Mouse (Mus musculus) liver, adult 2 months (tissue): ENCODE data around the gene Trappc6a. TPM values are rescaled to one million over a fixed set of nuclear protein-coding genes. Genes with fewer than 3 reads are reported as not detected.
A peak's percentile ranks its signal among the peaks of the same experiment; 100 is the strongest.

Experiments used
- DNase-seq: peaks from one replicate; pipeline ENCODE4 v3.0.0-alpha.2; 2011; ENCODE audit warnings: low read depth, low spot score; ENCODE audit errors: extremely low read depth
- H3K27ac ChIP-seq: fragments of 200-500 bp; replicated peaks from 2 replicates; pipeline ENCODE4 v1.5.1; 2012; ENCODE audit warnings: low read depth, mild to moderate bottlenecking, control low read depth, inconsistent platforms, low read length; ENCODE audit not compliant: insufficient read depth
- H3K27me3 ChIP-seq: fragments of 200-500 bp; 2 replicates; pipeline ENCODE4 v1.6.1; 2012; ENCODE audit warnings: mild to moderate bottlenecking, moderate library complexity, low read length, inconsistent platforms; ENCODE audit not compliant: control insufficient read depth, insufficient read depth
- H3K36me3 ChIP-seq: fragments of 200-500 bp; 2 replicates; pipeline ENCODE4 v1.6.1; 2012; ENCODE audit warnings: low read length, inconsistent platforms; ENCODE audit not compliant: control insufficient read depth, insufficient read depth
- H3K4me1 ChIP-seq: fragments of 200-500 bp; 2 replicates; pipeline ENCODE4 v1.6.1; 2011; ENCODE audit warnings: low read length; ENCODE audit not compliant: control insufficient read depth, insufficient read depth
- H3K4me3 ChIP-seq: fragments of 200-500 bp; 2 replicates; pipeline ENCODE4 v1.5.1; 2011; ENCODE audit warnings: low read depth, mild to moderate bottlenecking, control low read depth, low read length, moderate library complexity; ENCODE audit not compliant: insufficient read depth
- H3K79me2 ChIP-seq: fragments of 200-500 bp; 2 replicates; pipeline ENCODE4 v1.6.1; 2012; ENCODE audit warnings: inconsistent platforms, mild to moderate bottlenecking, low read length, moderate library complexity; ENCODE audit not compliant: control insufficient read depth, insufficient read depth
- H3K9ac ChIP-seq: fragments of 200-500 bp; 2 replicates; pipeline ENCODE4 v1.6.1; 2012; ENCODE audit warnings: low read depth, mild to moderate bottlenecking, control low read depth, inconsistent platforms, low read length
- CTCF ChIP-seq: fragments of 200-500 bp; IDR thresholded peaks from 2 replicates; pipeline ENCODE4 v1.5.1; 2011; ENCODE audit warnings: low read depth, low read length, control low read depth
- POLR2A ChIP-seq: fragments of 200-500 bp; IDR thresholded peaks from 2 replicates; pipeline ENCODE4 v1.6.1; 2011; ENCODE audit warnings: low read length, control low read depth; ENCODE audit not compliant: insufficient read depth; ENCODE audit errors: extremely low read depth
- WGBS: fragments of 180-500 bp; shearing (Covaris S2); methylation state at CpG from one replicate; pipeline ENCODE4 v1.1.7; 2018; 5-methylcytosine and 5-hydroxymethylcytosine counted together
- polyA plus RNA-seq: library from polyadenylated mRNA; depleted of rRNA; stranded (reverse); fragments of >200 nt; gene quantifications from 2 replicates; pipeline ENCODE4 v1.2.3, GENCODE M21; 2012
- total RNA-seq: library from RNA; depleted of rRNA; stranded (reverse); fragments of >200 nt; gene quantifications from 2 replicates; pipeline ENCODE4 v1.2.3, GENCODE M21; 2014

Gene Trappc6a
- total and polyA plus RNA-seq, 2 experiments, result 25.5 to 58.2 TPM

DNA sequence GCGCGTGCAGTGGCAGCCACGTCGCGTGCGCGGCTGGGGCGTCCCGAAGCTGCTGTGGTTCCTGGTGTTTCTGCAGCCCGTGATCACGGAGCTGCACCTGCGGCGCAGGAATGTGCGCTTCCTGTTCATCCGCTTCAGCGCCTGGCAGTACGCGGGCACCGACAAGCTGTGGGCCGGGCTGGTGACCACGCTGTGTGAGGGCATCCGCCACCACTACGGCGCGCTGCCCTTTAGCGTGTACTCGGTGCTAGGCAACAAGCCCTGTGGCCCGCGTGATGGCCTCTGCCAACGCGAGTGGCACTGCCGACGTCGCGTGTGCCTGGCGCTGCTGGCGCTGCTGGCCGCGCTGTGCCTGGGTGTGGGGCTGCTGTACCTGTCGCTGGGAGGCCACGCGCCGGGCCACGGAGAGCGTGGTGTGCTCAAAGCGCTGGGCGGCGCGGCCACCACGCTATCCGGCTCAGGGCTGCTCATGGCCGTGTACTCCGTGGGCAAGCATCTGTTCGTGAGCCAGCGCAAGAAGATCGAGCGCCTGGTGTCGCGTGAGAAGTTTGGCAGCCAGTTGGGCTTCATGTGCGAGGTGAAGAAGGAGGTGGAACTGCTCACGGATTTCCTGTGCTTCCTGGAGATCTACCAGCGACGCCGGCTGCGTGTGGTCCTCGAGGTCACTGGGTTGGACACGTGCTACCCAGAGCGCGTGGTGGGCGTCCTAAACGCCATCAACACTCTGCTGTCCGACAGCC, 15.0 kb downstream of the Trappc6a start:
- peaks cover 27% of the 10 kb centered on the region for H3K27me3 ChIP-seq

DNA sequence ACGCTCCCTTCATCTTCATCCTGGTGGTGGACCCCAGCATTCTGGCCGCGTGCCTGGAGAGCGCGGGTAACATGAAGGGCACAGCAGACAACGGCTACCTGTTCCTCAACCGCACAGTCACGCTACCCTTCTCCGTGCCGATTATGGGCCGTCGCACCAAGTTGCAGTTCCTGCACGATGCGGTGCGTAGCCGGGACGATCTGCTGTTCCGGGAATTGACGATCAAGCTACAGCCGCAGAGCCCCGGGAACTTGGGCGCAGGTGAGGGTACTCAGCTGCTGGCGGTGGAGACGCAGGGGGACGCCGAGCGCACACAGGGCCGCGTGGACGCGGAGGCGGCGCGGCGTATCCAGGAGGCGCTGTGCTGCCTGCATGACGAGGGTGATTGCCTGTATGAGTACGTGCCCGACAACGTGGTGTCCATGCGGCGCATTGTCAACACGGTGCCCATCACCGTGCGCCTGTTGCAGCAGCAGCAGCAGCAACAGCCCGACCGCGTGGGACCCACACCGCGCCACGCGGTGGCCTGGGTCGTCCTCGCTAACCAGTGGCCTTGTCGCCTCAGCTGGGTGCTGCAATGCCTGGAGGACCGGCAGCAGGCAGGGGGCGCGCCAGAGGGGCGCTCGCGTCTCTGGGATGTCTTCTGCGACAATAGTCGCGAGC, 15.7 kb downstream of the Trappc6a start:
- Histone ChIP-seq H3K4me3 (peak overlapping the region; percentile 41; the same call in 1 of the 2 replicates), H3K27me3 (peaks cover 25% of the 10 kb centered on the region), H3K9ac (peak overlapping the region; percentile 15; the same call in 1 of the 2 replicates), H3K79me2 (no peaks in the 10 kb centered on the region), H3K27ac (no peak overlapping the region), H3K4me1 (peaks cover 7% of the 10 kb centered on the region; the same call in 1 of the 2 replicates), H3K36me3 (no peaks in the 10 kb centered on the region)
- 2% methylated on average over 64 of the region's 64 CpGs for WGBS
- no peak for DNase-seq
- TF ChIP-seq CTCF (peak; percentile 47), POLR2A (no peak)

More for the DNA sequence above, 15.0 kb downstream of the Trappc6a start:
- Histone ChIP-seq H3K27ac (no peak overlapping the region), H3K4me3 (peak overlapping the region; percentile 41; the same call in 1 of the 2 replicates), H3K9ac (no peak overlapping the region), H3K4me1 (peaks cover 7% of the 10 kb centered on the region; the same call in 1 of the 2 replicates), H3K36me3 (no peaks in the 10 kb centered on the region), H3K79me2 (no peaks in the 10 kb centered on the region)
- no peak for TF ChIP-seq CTCF
- TF ChIP-seq POLR2A, result no peak
- no peak for DNase-seq
- whole genome bisulfite sequencing, result 12% methylated on average over 72 of the region's 72 CpGs

DNA sequence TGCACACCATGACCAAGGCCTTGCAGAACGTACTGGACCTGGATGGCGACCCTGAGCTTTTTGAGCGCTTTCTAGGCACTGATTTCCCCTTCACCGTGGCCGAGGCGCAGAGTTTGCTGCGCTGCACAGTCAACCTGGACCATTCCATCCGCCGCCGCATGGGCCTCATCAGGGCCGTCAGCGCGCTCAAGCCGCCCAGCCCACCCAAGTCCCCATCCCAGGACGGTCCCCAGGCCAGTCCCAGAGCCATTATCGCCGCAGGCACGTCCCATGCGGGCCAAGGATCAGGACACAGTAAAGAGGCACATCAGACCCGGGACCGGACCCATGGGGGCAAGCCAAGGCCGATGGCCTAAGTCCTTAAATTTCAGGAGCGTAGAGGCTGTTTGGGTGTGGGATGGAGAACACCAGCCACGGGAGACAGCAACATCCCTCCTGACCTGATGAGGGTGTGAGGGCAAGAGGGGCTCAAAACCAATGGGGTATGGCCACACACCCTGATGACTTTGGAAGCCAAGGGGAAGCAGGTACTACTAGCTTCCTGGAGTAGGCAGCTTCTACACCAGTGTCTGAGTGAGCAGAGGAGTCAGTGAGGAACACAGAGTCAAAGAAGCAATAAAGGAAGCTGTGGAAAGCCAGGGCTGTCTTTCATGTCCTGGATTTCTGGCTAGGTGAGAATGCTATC, 16.4 kb downstream of the Trappc6a start:
- no peak for TF ChIP-seq POLR2A
- TF ChIP-seq CTCF, result no peak
- no peak for DNase-seq
- Histone ChIP-seq H3K27me3 (peaks cover 25% of the 10 kb centered on the region), H3K9ac (no peak overlapping the region), H3K4me1 (peaks cover 7% of the 10 kb centered on the region; the same call in 1 of the 2 replicates), H3K4me3 (no peak overlapping the region), H3K27ac (no peak overlapping the region), H3K36me3 (no peaks in the 10 kb centered on the region), H3K79me2 (no peaks in the 10 kb centered on the region)
- 20% methylated on average over 24 of the region's 24 CpGs for WGBS

DNA sequence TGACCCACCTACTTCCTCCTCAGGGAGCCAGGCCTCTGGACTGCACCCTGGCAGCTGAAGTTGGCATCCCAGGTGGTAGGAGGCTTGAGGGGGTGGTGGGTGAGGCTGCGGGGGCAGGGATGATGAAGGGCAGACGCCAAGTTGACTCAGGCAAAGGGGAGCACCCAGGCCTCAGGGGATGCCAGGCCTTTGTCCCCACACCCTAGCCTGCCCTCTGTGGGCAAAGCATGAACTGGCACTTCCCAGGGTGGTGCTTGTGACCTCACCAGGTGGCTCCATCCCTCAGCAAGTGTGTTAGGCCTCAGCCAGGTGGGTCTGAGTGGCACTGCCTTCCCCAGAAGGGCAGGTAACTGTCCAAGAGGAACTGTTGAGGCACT, 16.9 kb downstream of the Trappc6a start:
- Histone ChIP-seq H3K4me1 (peaks cover 7% of the 10 kb centered on the region; the same call in 1 of the 2 replicates), H3K9ac (no peak overlapping the region), H3K36me3 (no peaks in the 10 kb centered on the region), H3K4me3 (no peak overlapping the region), H3K27ac (no peak overlapping the region), H3K27me3 (peaks cover 21% of the 10 kb centered on the region), H3K79me2 (no peaks in the 10 kb centered on the region)
- 70% methylated on average over 2 of the region's 2 CpGs for WGBS
- TF ChIP-seq CTCF, result no peak; the same call in 1 of the 2 replicates
- no peak for TF ChIP-seq POLR2A
- DNase-seq, result no peak

DNA sequence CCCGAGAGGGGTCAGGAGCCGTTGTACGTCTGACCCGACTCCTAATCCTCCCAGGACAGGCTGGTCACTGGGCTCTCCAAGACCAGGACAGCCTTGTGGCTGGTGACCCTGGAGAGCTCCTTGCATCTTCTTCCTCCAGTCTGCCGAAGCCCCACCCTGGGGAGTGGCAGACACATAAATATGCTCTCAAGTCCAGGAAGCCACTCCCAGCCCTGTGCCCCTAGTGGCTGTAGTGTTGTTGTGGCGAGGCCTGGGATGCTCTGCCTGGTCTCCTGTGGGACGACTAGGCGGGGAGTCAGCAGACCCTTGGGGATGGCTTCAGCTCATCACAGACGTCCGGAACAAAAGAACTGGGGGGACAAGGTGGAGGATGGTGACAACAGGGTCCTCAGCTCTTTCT, 22.9 kb downstream of the Trappc6a start:
- peaks cover 10% of the 10 kb centered on the region for H3K36me3 ChIP-seq
- no peak overlapping the region for H3K4me3 ChIP-seq
- H3K79me2 ChIP-seq, result peaks cover 2% of the 10 kb centered on the region; the same call in 1 of the 2 replicates
- WGBS, result 91% methylated on average over 10 of the region's 10 CpGs
- no peak overlapping the region for H3K27ac ChIP-seq
- H3K4me1 ChIP-seq, result no peaks in the 10 kb centered on the region
- DNase-seq, result no peak
- TF ChIP-seq CTCF (0 out of 2 replicates have a peak, but pooled peaks have one; percentile 3), POLR2A (no peak)
- no peaks in the 10 kb centered on the region for H3K27me3 ChIP-seq
- no peak overlapping the region for H3K9ac ChIP-seq
